Mouse (Mus musculus): ENCODE data around the gene Nisch. TPM values are rescaled to one million over a fixed set of nuclear protein-coding genes. Genes with fewer than 3 reads are reported as not detected.

Gene Nisch
- polyA plus RNA-seq, 1 experiment = 292 TPM

GRCm38 (mm10) chr14:31135495-31136410, 81.0 kb downstream of the Nisch start:
- DNase-seq = peak in 1 of 2 experiments; percentile 3
- Histone ChIP-seq H3K4me1 (ENCODE audit: control insufficient read depth, insufficient read depth, low read length) (peaks cover 4% of the 10 kb centered on the region; the same call in 1 of the 2 replicates), H3K27me3 (ENCODE audit: control insufficient read depth, insufficient read depth, low read length) (no peaks in the 10 kb centered on the region), H3K27ac (ENCODE audit: insufficient read depth, low read length) (no peak overlapping the region), H3K4me3 (replicated peaks; ENCODE audit: insufficient read depth, low read depth, low read length) (no peak overlapping the region)
- TF ChIP-seq POLR2A (IDR thresholded peaks at IDR 0.05; ENCODE audit: borderline replicate concordance, insufficient read depth, low read length) = no peak
- TF ChIP-seq CTCF (IDR thresholded peaks at IDR 0.05; ENCODE audit: borderline replicate concordance, insufficient read depth, low read depth, low read length) = no peak
- 96% methylated on average over 34 of the region's 34 CpGs for WGBS

- WGBS = 57% methylated on average over 25 of the region's 25 CpGs
- no peaks in the 10 kb centered on the region for H3K27me3 ChIP-seq (ENCODE audit: control insufficient read depth, insufficient read depth, low read length)
- H3K27ac ChIP-seq (ENCODE audit: insufficient read depth, low read length) = no peak overlapping the region
- no peak overlapping the region for H3K4me3 ChIP-seq (replicated peaks; ENCODE audit: insufficient read depth, low read depth, low read length)
- peak in 1 of 2 experiments; percentile 6 for DNase-seq
- peaks cover 4% of the 10 kb centered on the region; the same call in 1 of the 2 replicates for H3K4me1 ChIP-seq (ENCODE audit: control insufficient read depth, insufficient read depth, low read length)
- no peak for TF ChIP-seq CTCF (IDR thresholded peaks at IDR 0.05; ENCODE audit: borderline replicate concordance, insufficient read depth, low read depth, low read length)
- no peak for TF ChIP-seq POLR2A (IDR thresholded peaks at IDR 0.05; ENCODE audit: borderline replicate concordance, insufficient read depth, low read length)
These were observed 82.4 kb downstream of the Nisch start for GRCm38 (mm10) chr14:31134015-31135000.

- 63% methylated on average over 11 of the region's 11 CpGs for WGBS
- peak in 1 of 2 experiments; percentile 5 for DNase-seq
- H3K4me1 ChIP-seq (ENCODE audit: control insufficient read depth, insufficient read depth, low read length) = no peaks in the 10 kb centered on the region
These were observed 83.6 kb downstream of the Nisch start for GRCm38 (mm10) chr14:31133023-31133665.

GRCm38 (mm10) chr14:31132491-31132975, 84.2 kb downstream of the Nisch start:
- H3K4me3 ChIP-seq (replicated peaks; ENCODE audit: insufficient read depth, low read depth, low read length) = no peak overlapping the region
- H3K4me1 ChIP-seq (ENCODE audit: control insufficient read depth, insufficient read depth, low read length) = no peaks in the 10 kb centered on the region
- H3K27ac ChIP-seq (ENCODE audit: insufficient read depth, low read length) = no peak overlapping the region
- no peak for TF ChIP-seq POLR2A (IDR thresholded peaks at IDR 0.05; ENCODE audit: borderline replicate concordance, insufficient read depth, low read length)
- no peak for TF ChIP-seq CTCF (IDR thresholded peaks at IDR 0.05; ENCODE audit: borderline replicate concordance, insufficient read depth, low read depth, low read length)
- H3K27me3 ChIP-seq (ENCODE audit: control insufficient read depth, insufficient read depth, low read length) = no peaks in the 10 kb centered on the region
- DNase-seq = peak in 1 of 2 experiments; percentile 3
- 83% methylated on average over 7 of the region's 7 CpGs for WGBS

More at GRCm38 (mm10) chr14:31133023-31133665, 83.6 kb downstream of the Nisch start:
- Histone ChIP-seq H3K27ac (ENCODE audit: insufficient read depth, low read length) (no peak overlapping the region), H3K27me3 (ENCODE audit: control insufficient read depth, insufficient read depth, low read length) (no peaks in the 10 kb centered on the region), H3K4me3 (replicated peaks; ENCODE audit: insufficient read depth, low read depth, low read length) (no peak overlapping the region)
- no peak for TF ChIP-seq CTCF (IDR thresholded peaks at IDR 0.05; ENCODE audit: borderline replicate concordance, insufficient read depth, low read depth, low read length)
- TF ChIP-seq POLR2A (IDR thresholded peaks at IDR 0.05; ENCODE audit: borderline replicate concordance, insufficient read depth, low read length) = no peak

GRCm38 (mm10) chr14:31132031-31132430, 84.7 kb downstream of the Nisch start:
- no peak overlapping the region for H3K27ac ChIP-seq (ENCODE audit: insufficient read depth, low read length)
- peak in 1 of 2 experiments; percentile 14 for DNase-seq
- H3K4me1 ChIP-seq (ENCODE audit: control insufficient read depth, insufficient read depth, low read length) = 0 out of 2 replicates have a peak, but pooled peaks cover 3% of the 10 kb centered on the region
- WGBS = 29% methylated on average over 6 of the region's 6 CpGs
- no peak for TF ChIP-seq CTCF (IDR thresholded peaks at IDR 0.05; ENCODE audit: borderline replicate concordance, insufficient read depth, low read depth, low read length)
- no peak for TF ChIP-seq POLR2A (IDR thresholded peaks at IDR 0.05; ENCODE audit: borderline replicate concordance, insufficient read depth, low read length)
- H3K4me3 ChIP-seq (replicated peaks; ENCODE audit: insufficient read depth, low read depth, low read length) = no peak overlapping the region
- no peaks in the 10 kb centered on the region for H3K27me3 ChIP-seq (ENCODE audit: control insufficient read depth, insufficient read depth, low read length)

GRCm38 (mm10) chr14:31131272-31131821, 85.4 kb downstream of the Nisch start:
- TF ChIP-seq CTCF (IDR thresholded peaks at IDR 0.05; ENCODE audit: borderline replicate concordance, insufficient read depth, low read depth, low read length) (no peak), POLR2A (IDR thresholded peaks at IDR 0.05; ENCODE audit: borderline replicate concordance, insufficient read depth, low read length) (no peak)
- DNase-seq = peak in 1 of 2 experiments; percentile 18
- no peaks in the 10 kb centered on the region for H3K27me3 ChIP-seq (ENCODE audit: control insufficient read depth, insufficient read depth, low read length)
- 0 out of 2 replicates have a peak, but pooled peaks cover 8% of the 10 kb centered on the region for H3K4me1 ChIP-seq (ENCODE audit: control insufficient read depth, insufficient read depth, low read length)
- H3K4me3 ChIP-seq (replicated peaks; ENCODE audit: insufficient read depth, low read depth, low read length) = peak overlapping the region; percentile 28
- 3% methylated on average over 43 of the region's 43 CpGs for WGBS
- no peak overlapping the region for H3K27ac ChIP-seq (ENCODE audit: insufficient read depth, low read length)
